Mouse (Mus musculus): ENCODE measurements at regions not wholly inside any gene's neighbourhood (a gene's known extent, or its start where the extent isn't known, plus 50 kb on each side); places are given as distances from the start of the nearest gene placed in this dataset.

DNA sequence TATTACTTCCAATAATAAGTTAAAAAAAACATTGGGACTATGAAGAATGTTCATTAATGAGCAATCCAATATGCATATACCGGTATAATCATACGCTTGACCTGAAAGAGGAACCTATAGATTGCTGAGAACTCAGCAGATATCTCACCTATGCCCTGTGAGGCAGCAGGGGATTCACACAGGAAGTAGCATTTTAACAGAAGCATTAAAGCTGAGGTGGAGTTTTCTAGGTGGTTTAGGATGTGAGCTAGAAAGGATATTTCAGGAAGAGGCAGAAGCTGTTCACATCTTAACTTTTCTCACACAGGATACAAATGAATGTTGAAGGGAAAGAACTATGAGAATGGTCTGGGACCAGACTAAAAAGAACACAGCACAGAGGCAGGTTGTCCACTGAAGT is 51.6 kb upstream of the Rgs1 start:
- TF ChIP-seq HCFC1 (IDR thresholded peaks at IDR 0.05; ENCODE audit: borderline replicate concordance, insufficient read depth, low read length) (no peak), ZNF384 (IDR thresholded peaks at IDR 0.05; ENCODE audit: low read depth, low read length) (no peak)
